Mouse (Mus musculus): ENCODE results near the gene Mybph. TPM values are rescaled to one million over a fixed set of nuclear protein-coding genes. Genes with fewer than 3 reads are reported as not detected.
"Not testable (repeated sequence)": the region's sequence is repeated elsewhere in the genome, so short reads cannot be mapped to it uniquely, and the experiment has no call there.

Gene Mybph
- polyA plus RNA-seq, 1 experiment from 2014 or later: 1.0 TPM

DNA sequence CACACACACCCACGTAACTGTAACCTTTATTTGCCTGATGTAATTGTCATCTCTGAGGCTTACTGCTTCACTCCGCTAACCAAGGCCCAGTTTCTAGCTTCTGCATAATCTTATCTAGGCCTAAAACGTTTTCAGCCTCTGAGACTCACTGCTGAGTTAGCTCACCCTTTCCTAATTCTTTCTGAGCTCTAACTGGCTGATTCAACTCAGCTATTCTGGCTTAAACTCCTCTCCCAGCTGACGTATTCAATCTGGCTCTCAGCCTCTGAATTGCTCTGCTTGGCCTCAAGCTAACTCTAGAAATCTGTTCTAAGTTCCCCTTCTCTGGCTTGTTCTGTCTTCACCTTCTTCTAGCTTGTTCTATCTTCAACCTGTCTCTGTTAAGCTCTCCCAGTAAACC is 53.3 kb downstream of the Mybph start:
- no peak for ATAC-seq (replicated peaks; ENCODE audit: insufficient number of reproducible peaks, low FRiP score, low TSS enrichment)
- 45% methylated on average over 4 of the region's 4 CpGs for WGBS (ENCODE audit: insufficient replicate concordance)
- Histone ChIP-seq H3K4me1 (ENCODE audit: control insufficient read depth, insufficient read depth, low read length) (peaks cover 12% of the 10 kb centered on the region), H3K4me3 (ENCODE audit: low read depth, low read length) (no peak overlapping the region), H3K9me3 (replicated peaks; ENCODE audit: control insufficient read depth, low read length) (no peaks in the 10 kb centered on the region), H3K9ac (ENCODE audit: low read depth, low read length) (no peak overlapping the region), H3K36me3 (ENCODE audit: control insufficient read depth, insufficient read depth, low read length) (no peaks in the 10 kb centered on the region), H3K4me2 (no peak overlapping the region), H3K27me3 (ENCODE audit: control insufficient read depth, insufficient read depth, low read length) (peaks cover 3% of the 10 kb centered on the region; the same call in 1 of the 2 replicates), H3K27ac (ENCODE audit: low read depth, low read length) (no peak overlapping the region)

DNA sequence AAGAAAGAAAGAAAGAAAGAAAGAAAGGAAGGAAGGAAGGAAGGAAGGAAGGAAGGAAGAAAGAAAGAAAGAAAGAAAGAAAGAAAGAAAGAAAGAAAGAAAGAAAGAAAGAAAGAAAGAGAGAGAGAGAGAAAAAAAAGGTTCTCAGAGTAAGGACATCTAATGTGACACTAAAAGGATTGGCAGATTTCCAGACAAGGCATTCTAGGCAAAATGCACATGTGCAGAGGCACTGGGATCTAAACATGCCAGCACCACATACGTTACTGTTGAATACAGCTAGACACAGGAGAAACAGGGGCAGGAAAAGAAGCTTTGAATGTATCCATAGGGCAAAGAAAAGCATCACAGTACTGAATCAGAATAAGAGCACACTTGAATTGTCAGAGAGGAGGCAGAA is 56.4 kb downstream of the Mybph start:
- not testable (repeated sequence) for ATAC-seq (replicated peaks; ENCODE audit: insufficient number of reproducible peaks, low FRiP score, low TSS enrichment); H3K4me1 ChIP-seq (ENCODE audit: control insufficient read depth, insufficient read depth, low read length); H3K4me3 ChIP-seq (ENCODE audit: low read depth, low read length); H3K9ac ChIP-seq (ENCODE audit: low read depth, low read length); H3K27me3 ChIP-seq (ENCODE audit: control insufficient read depth, insufficient read depth, low read length); H3K4me2 ChIP-seq; H3K27ac ChIP-seq (ENCODE audit: low read depth, low read length); H3K9me3 ChIP-seq (replicated peaks; ENCODE audit: control insufficient read depth, low read length); H3K36me3 ChIP-seq (ENCODE audit: control insufficient read depth, insufficient read depth, low read length)
- 68% methylated on average over 1 of the region's 1 CpGs for WGBS (ENCODE audit: insufficient replicate concordance)

Other genes starting within 250 kb of the Mybph start
- gene Fmod, start 156.2 kb upstream of the Mybph start, polyA plus RNA-seq (2014; fragmentation: Nextera tagmentation; extraction: Ambion mirVana): 10.6 and 13.4 TPM in 2 replicates
- gene Btg2, start 114.3 kb upstream of the Mybph start, polyA plus RNA-seq (2014; fragmentation: Nextera tagmentation; extraction: Ambion mirVana): 31.7 and 35.6 TPM in 2 replicates
- 1.7 and 1.9 TPM in 2 replicates for gene Chit1, start 82.2 kb upstream of the Mybph start, polyA plus RNA-seq (2014; fragmentation: Nextera tagmentation; extraction: Ambion mirVana)
- gene Chil1, start 11.3 kb upstream of the Mybph start, polyA plus RNA-seq (2014; fragmentation: Nextera tagmentation; extraction: Ambion mirVana): 1.5 and 1.9 TPM in 2 replicates
- gene Adora1, start 42.0 kb downstream of the Mybph start, polyA plus RNA-seq (2014; fragmentation: Nextera tagmentation; extraction: Ambion mirVana): 4.4 and 6.7 TPM in 2 replicates
- gene Myog, start 96.5 kb downstream of the Mybph start, polyA plus RNA-seq (2014; fragmentation: Nextera tagmentation; extraction: Ambion mirVana): 3.7 and 4.2 TPM in 2 replicates
- gene Ppfia4, start 139.5 kb downstream of the Mybph start, polyA plus RNA-seq (2014; fragmentation: Nextera tagmentation; extraction: Ambion mirVana): 9.4 and 9.7 TPM in 2 replicates
- gene Tmem183a, start 168.5 kb downstream of the Mybph start, polyA plus RNA-seq (2014; fragmentation: Nextera tagmentation; extraction: Ambion mirVana): 75.1 and 78.8 TPM in 2 replicates
- gene 4933406M09Rik, start 192.5 kb downstream of the Mybph start, polyA plus RNA-seq (2014; fragmentation: Nextera tagmentation; extraction: Ambion mirVana): not detected in 2 replicates
- gene Cyb5r1, start 212.1 kb downstream of the Mybph start, polyA plus RNA-seq (2014; fragmentation: Nextera tagmentation; extraction: Ambion mirVana): 35.2 and 36.9 TPM in 2 replicates
- gene Adipor1, start 221.9 kb downstream of the Mybph start, polyA plus RNA-seq (2014; fragmentation: Nextera tagmentation; extraction: Ambion mirVana): 129 and 130 TPM in 2 replicates

All from heart, embryonic 11.5 days (tissue).